Mouse (Mus musculus) heart, adult 10 weeks (tissue): Measurements from ENCODE around the gene Gm3543. TPM values are rescaled to one million over a fixed set of nuclear protein-coding genes. Genes with fewer than 3 reads are reported as not detected.

Experiments used
- polyA plus RNA-seq: library from polyadenylated mRNA; stranded (reverse); fragments of 350-450 nt; fragmentation: Illumina TruSeq; extraction: RNeasy Lipid Tissue Mini Kit (QIAGEN cat#74804); gene quantifications from one replicate; pipeline ENCODE4 v1.2.3, GENCODE M21; 2014; ENCODE audit warnings: low read depth, low replicate concordance

The Gm3543 gene
- not detected for polyA plus RNA-seq

GRCm38 (mm10) chr14:41983225-41983624 is at the start of gene Gm3543:
TSS of gene Gm3543 (minus strand) at chr14:41983325.

GRCm38 (mm10) chr14:41967827-41968226 is 15.3 kb downstream of the Gm3543 start, which contains the start of gene Gm6401:
TSS of gene Gm6401 (minus strand) at chr14:41967927.

GRCm38 (mm10) chr14:41943695-41944094 is 39.4 kb downstream of the Gm3543 start, which contains the start of gene 1700024B05Rik:
TSS of gene 1700024B05Rik (plus strand) at chr14:41943995.

Other genes with a start within 250 kb of the Gm3543 start
- gene Gm7929, start 232.7 kb downstream of the Gm3543 start, polyA plus RNA-seq, result not detected
- not detected for gene Gm47189, start 210.9 kb downstream of the Gm3543 start, polyA plus RNA-seq
- not detected for gene Gm7980, start 76.0 kb downstream of the Gm3543 start, polyA plus RNA-seq
- not detected for gene 1700049E17Rik1, start 58.4 kb downstream of the Gm3543 start, polyA plus RNA-seq
- gene 1700024B05Rik, start 39.3 kb downstream of the Gm3543 start, polyA plus RNA-seq, result not detected
- gene Gm6401, start 15.4 kb downstream of the Gm3543 start, polyA plus RNA-seq, result not detected
- not detected for gene Gm7951, start 134.0 kb upstream of the Gm3543 start, polyA plus RNA-seq
- gene Gm17027, start 179.3 kb upstream of the Gm3543 start, polyA plus RNA-seq, result not detected
- gene Gm3573, start 207.5 kb upstream of the Gm3543 start, polyA plus RNA-seq, result not detected